Mouse (Mus musculus): ENCODE measurements at regions not wholly inside any gene's neighbourhood (a gene's known extent, or its start where the extent isn't known, plus 50 kb on each side); places are given as distances from the start of the nearest gene placed in this dataset.
A peak's percentile ranks its signal among the peaks of the same experiment; 100 is the strongest.

DNA sequence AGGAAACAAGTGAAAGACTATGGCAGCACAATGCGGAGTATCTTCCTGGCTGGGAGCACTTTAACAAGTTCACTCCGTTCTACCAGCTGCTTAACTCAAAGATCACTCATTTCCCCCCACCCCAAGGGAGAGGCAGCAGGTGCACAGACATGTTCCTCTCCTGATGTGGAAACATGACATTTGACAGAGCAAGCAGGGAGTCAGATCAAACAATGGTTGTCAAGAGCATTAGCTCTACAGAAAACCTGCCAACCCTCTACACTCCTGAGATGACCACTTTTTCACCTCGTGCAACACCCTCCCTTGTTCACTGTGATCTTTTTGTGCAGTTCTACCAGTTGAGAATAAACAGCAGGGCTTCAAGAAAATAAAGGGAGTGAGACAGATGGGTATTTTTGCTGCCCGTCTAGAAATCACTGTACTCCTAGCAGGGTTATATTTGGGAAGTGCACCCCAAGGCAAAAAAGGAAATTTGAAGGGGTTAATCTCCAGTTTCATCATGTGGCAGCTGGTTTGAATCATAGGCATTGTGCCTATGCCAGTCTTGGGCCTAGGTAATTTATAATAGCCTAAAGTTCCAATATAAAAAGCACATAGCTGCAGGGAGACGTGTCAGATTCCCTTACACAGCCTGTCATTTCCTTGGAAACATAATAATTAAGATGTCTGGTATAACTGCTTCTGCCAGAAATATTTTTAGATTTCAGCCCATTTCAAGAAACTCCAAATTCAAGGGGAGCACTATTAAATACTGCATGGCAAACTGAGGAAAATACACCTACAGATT lies 210.5 kb upstream of the Epha6 start:
- H3K9me3 ChIP-seq (ENCODE audit: control insufficient read depth, low read length), result no peaks in the 10 kb centered on the region
- H3K9ac ChIP-seq (ENCODE audit: low read depth, low read length), result no peak overlapping the region
- 36% methylated on average over 5 of the region's 5 CpGs for WGBS
- H3K4me1 ChIP-seq (ENCODE audit: control insufficient read depth, insufficient read depth, low read depth, low read length), result no peaks in the 10 kb centered on the region; the same call in 1 of the 2 replicates
- no peak overlapping the region for H3K4me3 ChIP-seq (ENCODE audit: low read length)
- no peaks in the 10 kb centered on the region for H3K36me3 ChIP-seq (ENCODE audit: control insufficient read depth, insufficient read depth, low read length)
- peak; percentile 89 for ATAC-seq
- H3K4me2 ChIP-seq (ENCODE audit: low read length), result no peak overlapping the region
- no peak overlapping the region for H3K27ac ChIP-seq (ENCODE audit: low read depth, low read length)
- H3K27me3 ChIP-seq (replicated peaks; ENCODE audit: control insufficient read depth, insufficient read depth, low read length), result no peaks in the 10 kb centered on the region

DNA sequence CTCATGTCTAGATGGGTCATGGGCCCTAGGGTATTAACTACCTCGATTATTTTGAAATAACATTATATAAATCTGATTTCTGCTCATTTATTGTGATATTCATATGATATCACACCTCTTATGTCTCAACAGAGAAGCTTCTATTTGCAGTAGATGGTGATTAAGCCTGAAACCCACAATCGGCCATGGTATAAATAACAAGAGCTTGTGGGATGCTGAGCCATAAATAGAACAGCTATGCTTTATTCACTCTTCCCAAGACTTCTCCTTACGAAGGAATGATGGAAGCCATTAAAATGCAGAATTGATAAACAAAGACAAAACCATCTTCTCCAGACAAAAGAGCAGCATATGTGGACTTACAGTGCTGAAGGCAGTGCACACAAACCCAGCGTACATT lies 195.4 kb upstream of the Epha6 start:
- no peak for ATAC-seq
- H3K27ac ChIP-seq (ENCODE audit: low read depth, low read length), result no peak overlapping the region
- H3K27me3 ChIP-seq (replicated peaks; ENCODE audit: control insufficient read depth, insufficient read depth, low read length), result no peaks in the 10 kb centered on the region
- H3K36me3 ChIP-seq (ENCODE audit: control insufficient read depth, insufficient read depth, low read length), result no peaks in the 10 kb centered on the region
- H3K9ac ChIP-seq (ENCODE audit: low read depth, low read length), result no peak overlapping the region
- no peak overlapping the region for H3K4me3 ChIP-seq (ENCODE audit: low read length)
- H3K9me3 ChIP-seq (ENCODE audit: control insufficient read depth, low read length), result no peaks in the 10 kb centered on the region
- WGBS, result 85% methylated on average over 4 of the region's 4 CpGs
- no peak overlapping the region for H3K4me2 ChIP-seq (ENCODE audit: low read length)
- no peaks in the 10 kb centered on the region for H3K4me1 ChIP-seq (ENCODE audit: control insufficient read depth, insufficient read depth, low read depth, low read length)
